ENCODE assay signal across 8 mouse cellular contexts in the genomic region with DNA sequence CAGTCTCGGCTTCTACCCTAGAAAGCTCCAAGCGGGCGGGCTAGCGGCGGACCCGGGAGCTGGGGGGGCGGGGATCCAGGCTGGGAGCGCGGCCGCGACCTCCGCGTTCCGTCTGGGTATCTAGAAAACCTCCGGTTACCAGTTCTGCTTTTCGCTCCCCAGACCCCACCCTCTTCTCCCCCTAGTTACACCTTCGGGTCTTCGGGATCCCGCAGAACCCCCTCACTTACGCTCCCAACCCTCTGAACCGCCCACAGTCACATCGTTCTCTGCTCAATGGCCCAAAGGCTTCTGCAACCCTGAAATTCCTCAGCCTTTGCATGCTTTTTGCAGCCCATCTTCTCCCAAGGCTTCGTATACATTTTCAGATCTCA. TPM values are rescaled to one million over a fixed set of nuclear protein-coding genes. Genes with fewer than 3 reads are reported as not detected.
DNase-seq lines count a peak whose midpoint lies in the region; ATAC-seq and TF ChIP-seq lines count a peak whose summit lies in the region.

No protein-coding gene starts in this region.

- peaks cover 3% of the 10 kb centered on the region; the same call in 1 of the 2 replicates for H3K27me3 ChIP-seq in spleen, adult 2 months (ENCODE audit: control insufficient read depth, insufficient read depth, low read length)
- no peaks in the 10 kb centered on the region for H3K27me3 ChIP-seq in limb, embryonic 14.5 days (ENCODE audit: control insufficient read depth, insufficient read depth, low read length)
- no peaks in the 10 kb centered on the region for H3K27me3 ChIP-seq in stomach, postnatal 0 days (ENCODE audit: control insufficient read depth, insufficient read depth, low read length)

- peak; percentile 27; the same call in 1 of the 2 replicates for ATAC-seq in limb, embryonic 14.5 days (ENCODE audit: low FRiP score, low read depth)
- ATAC-seq in stomach, postnatal 0 days (ENCODE audit: low FRiP score, low TSS enrichment): no peak

- no peak for TF ChIP-seq POLR2A in spleen, adult 2 months (IDR thresholded peaks at IDR 0.05; ENCODE audit: low read depth, low read length)
- 0 out of 2 replicates have a peak, but pooled peaks have one; percentile 3 for TF ChIP-seq POLR2A in limb, embryonic 14.5 days (IDR thresholded peaks at IDR 0.05; ENCODE audit: borderline replicate concordance, extremely low read depth, insufficient read depth, insufficient read length)

- TF ChIP-seq CTCF in spleen, adult 2 months (IDR thresholded peaks at IDR 0.05; ENCODE audit: extremely low read depth, insufficient read depth, insufficient read length, insufficient replicate concordance): no peak
- no peak for TF ChIP-seq CTCF in stomach, postnatal 0 days (IDR thresholded peaks at IDR 0.05; ENCODE audit: low read depth)

- TF ChIP-seq EP300 in stomach, postnatal 0 days (optimal IDR thresholded peaks at IDR 0.05): no peak

- H3K36me3 ChIP-seq in spleen, adult 2 months (ENCODE audit: control insufficient read depth, insufficient read depth, low read length): no peaks in the 10 kb centered on the region
- peaks cover 21% of the 10 kb centered on the region for H3K36me3 ChIP-seq in limb, embryonic 14.5 days (ENCODE audit: control insufficient read depth, insufficient read depth, low read length)
- no peaks in the 10 kb centered on the region for H3K36me3 ChIP-seq in stomach, postnatal 0 days (ENCODE audit: control insufficient read depth, insufficient read depth, low read length)

- no peak overlapping the region for H3K27ac ChIP-seq in spleen, adult 2 months (ENCODE audit: insufficient read depth, low read length)
- H3K27ac ChIP-seq in limb, embryonic 14.5 days (replicated peaks; ENCODE audit: low read depth, low read length): peak overlapping the region; percentile 63; the same call in 1 of the 2 replicates
- H3K27ac ChIP-seq in stomach, postnatal 0 days (replicated peaks): no peak overlapping the region

- peak overlapping the region; percentile 83 for H3K9ac ChIP-seq in limb, embryonic 14.5 days (ENCODE audit: low read depth, low read length, severe bottlenecking)
- H3K9ac ChIP-seq in stomach, postnatal 0 days (ENCODE audit: low read length): peak overlapping the region; percentile 82

- H3K9me3 ChIP-seq in limb, embryonic 14.5 days (ENCODE audit: control insufficient read depth, low read length): no peaks in the 10 kb centered on the region
- no peaks in the 10 kb centered on the region for H3K9me3 ChIP-seq in stomach, postnatal 0 days (ENCODE audit: control insufficient read depth, low read length)

- no peaks in the 10 kb centered on the region for H3K4me1 ChIP-seq in spleen, adult 2 months (ENCODE audit: control insufficient read depth, insufficient read depth, insufficient read length)
- H3K4me1 ChIP-seq in limb, embryonic 14.5 days (ENCODE audit: control insufficient read depth, insufficient read depth, low read length): 0 out of 2 replicates have a peak, but pooled peaks cover 6% of the 10 kb centered on the region
- no peaks in the 10 kb centered on the region for H3K4me1 ChIP-seq in stomach, postnatal 0 days (replicated peaks; ENCODE audit: control insufficient read depth, insufficient read depth)

- DNase-seq in embryo, embryonic 11.5 days (ENCODE audit: low read depth, low spot score): peak; percentile 11
- no peak for DNase-seq in embryo, embryonic 10.5 days (ENCODE audit: low spot score)
- no peak for DNase-seq in spleen, adult 2 months (ENCODE audit: low read depth in 1 of 2, low spot score in 2 of 2)
- no peak for DNase-seq in spleen, adult 18-20 months
- peak; percentile 20 for DNase-seq in limb, embryonic 14.5 days (ENCODE audit: low spot score)
- no peak for DNase-seq in stomach, postnatal 0 days (ENCODE audit: low spot score)
- no peak for DNase-seq in thymus, postnatal 14 days
- no peak for DNase-seq in spleen, postnatal 4 days (ENCODE audit: low spot score in 2 of 2)

- H3K4me2 ChIP-seq in limb, embryonic 14.5 days (replicated peaks; ENCODE audit: low read depth, low read length, severe bottlenecking): peak overlapping the region; percentile 86
- peak overlapping the region; percentile 87 for H3K4me2 ChIP-seq in stomach, postnatal 0 days (replicated peaks; ENCODE audit: low read depth)

- H3K4me3 ChIP-seq in spleen, adult 2 months (ENCODE audit: extremely low read depth, insufficient read depth, insufficient read length): peak overlapping the region; percentile 64
- H3K4me3 ChIP-seq in limb, embryonic 14.5 days (replicated peaks; ENCODE audit: low read length): peak overlapping the region; percentile 75
- peak overlapping the region; percentile 77 for H3K4me3 ChIP-seq in stomach, postnatal 0 days (ENCODE audit: low read depth, low read length)

- 2% methylated on average over 16 of the region's 23 CpGs for WGBS in spleen, adult 2 months
- 1% methylated on average over 18 of the region's 23 CpGs for WGBS in limb, embryonic 14.5 days
- 1% methylated on average over 20 of the region's 23 CpGs for WGBS in stomach, postnatal 0 days

RNA-seq across cellular contexts. Expression of gene Prickle4, which starts 0.8 kb away (rescaled TPM):
- 0.83 and 1.7 TPM in 2 replicates for polyA plus RNA-seq in spleen, adult 2 months (2012; rRNA removed)
- polyA plus RNA-seq in limb, embryonic 14.5 days (2012; rRNA removed): 0.52 and 1.9 TPM in 2 replicates
- 1.3 TPM in 2 replicates for polyA plus RNA-seq in limb, embryonic 14.5 days (2014; fragmentation: Nextera tagmentation; extraction: Ambion mirVana)
- polyA plus RNA-seq in stomach, postnatal 0 days (2015; fragmentation: Nextera tagmentation; extraction: Ambion mirVana): 0.19 and 0.51 TPM in 2 replicates

RNA-seq across cellular contexts. Expression of gene Gm21981, which starts 1.1 kb away (rescaled TPM):
- polyA plus RNA-seq in spleen, adult 2 months (2012; rRNA removed): 0.26 and 0.50 TPM in 2 replicates
- polyA plus RNA-seq in limb, embryonic 14.5 days (2012; rRNA removed): 2.6 and 3.0 TPM in 2 replicates
- 1.3 and 1.7 TPM in 2 replicates for polyA plus RNA-seq in limb, embryonic 14.5 days (2014; fragmentation: Nextera tagmentation; extraction: Ambion mirVana)
- 0.16 TPM in 1 of 2 replicates, not detected in the other for polyA plus RNA-seq in stomach, postnatal 0 days (2015; fragmentation: Nextera tagmentation; extraction: Ambion mirVana)

RNA-seq across cellular contexts. Expression of gene Frs3, which starts 6.5 kb away (rescaled TPM):
- polyA plus RNA-seq in spleen, adult 2 months (2012; rRNA removed): 4.7 and 5.9 TPM in 2 replicates
- 16.0 and 26.2 TPM in 2 replicates for polyA plus RNA-seq in limb, embryonic 14.5 days (2012; rRNA removed)
- polyA plus RNA-seq in limb, embryonic 14.5 days (2014; fragmentation: Nextera tagmentation; extraction: Ambion mirVana): 5.4 TPM in 2 replicates
- 2.3 and 2.7 TPM in 2 replicates for polyA plus RNA-seq in stomach, postnatal 0 days (2015; fragmentation: Nextera tagmentation; extraction: Ambion mirVana)

RNA-seq across cellular contexts. Expression of gene Tomm6, which starts 7.1 kb away (rescaled TPM):
- polyA plus RNA-seq in spleen, adult 2 months (2012; rRNA removed): 58.0 and 63.1 TPM in 2 replicates
- polyA plus RNA-seq in limb, embryonic 14.5 days (2012; rRNA removed): 106 and 130 TPM in 2 replicates
- polyA plus RNA-seq in limb, embryonic 14.5 days (2014; fragmentation: Nextera tagmentation; extraction: Ambion mirVana): 409 and 415 TPM in 2 replicates
- polyA plus RNA-seq in stomach, postnatal 0 days (2015; fragmentation: Nextera tagmentation; extraction: Ambion mirVana): 353 and 386 TPM in 2 replicates

RNA-seq across cellular contexts. Expression of gene Pgc, which starts 31.3 kb away (rescaled TPM):
- 0.18 TPM in 1 of 2 replicates, not detected in the other for polyA plus RNA-seq in spleen, adult 2 months (2012; rRNA removed)
- polyA plus RNA-seq in limb, embryonic 14.5 days (2012; rRNA removed): 0.55 and 1.4 TPM in 2 replicates
- polyA plus RNA-seq in limb, embryonic 14.5 days (2014; fragmentation: Nextera tagmentation; extraction: Ambion mirVana): 0.18 and 0.23 TPM in 2 replicates
- 1,647 and 1,784 TPM in 2 replicates for polyA plus RNA-seq in stomach, postnatal 0 days (2015; fragmentation: Nextera tagmentation; extraction: Ambion mirVana)

Comparison
In these comparisons a context has a peak if more than half of its experiments do, and no peak if none do; other contexts are left out.
1. DNase-seq: peak in embryo, embryonic 11.5 days (single experiment) and limb, embryonic 14.5 days (single experiment); none in embryo, embryonic 10.5 days (single experiment), spleen, adult 2 months (0 of 2), spleen, adult 18-20 months (0 of 2), stomach, postnatal 0 days (single experiment), thymus, postnatal 14 days (single experiment) and spleen, postnatal 4 days (0 of 2).
2. Peak in every context shown above with its lines, with median percentiles within 50 percentile points of each other: H3K4me3 ChIP-seq.